ENCODE assay signal across 9 mouse cellular contexts in genomic region chr8:110002953-110003352, GRCm38 (mm10). TPM values are rescaled to one million over a fixed set of nuclear protein-coding genes. Genes with fewer than 3 reads are reported as not detected.
DNase-seq lines count a peak whose midpoint lies in the region; ATAC-seq lines count a peak whose summit lies in the region.
"Had no signal": no experiment of that assay in that cellular context is flagged by ENCODE, and none has a peak within 500 bp of the region (broad histone marks: within the 10 kb centered on the region; RNA-seq: fewer than 3 reads in every experiment).

No protein-coding gene starts in this region.

- H3K27ac ChIP-seq in kidney, embryonic 16.5 days (ENCODE audit: low read length) = no peak overlapping the region
- H3K27ac ChIP-seq in midbrain, embryonic 11.5 days (ENCODE audit: low read depth, low read length) = no peak overlapping the region
- H3K27ac ChIP-seq: lung, embryonic 15.5 days had no signal

- no peaks in the 10 kb centered on the region for H3K4me1 ChIP-seq in kidney, embryonic 16.5 days (ENCODE audit: insufficient read depth, low read length)
- no peaks in the 10 kb centered on the region for H3K4me1 ChIP-seq in midbrain, embryonic 11.5 days (ENCODE audit: control insufficient read depth, insufficient read depth, low read length)
- H3K4me1 ChIP-seq: lung, embryonic 15.5 days had no signal

- no peak for ATAC-seq in kidney, embryonic 16.5 days (ENCODE audit: low FRiP score, low TSS enrichment)
- no peak for ATAC-seq in midbrain, embryonic 11.5 days (ENCODE audit: low FRiP score)

- 40% methylated on average over 9 of the region's 9 CpGs for whole genome bisulfite sequencing in kidney, embryonic 16.5 days
- WGBS in midbrain, embryonic 11.5 days = 40% methylated on average over 9 of the region's 9 CpGs

- peak; percentile 19 for DNase-seq in kidney, postnatal 10 days
- DNase-seq in ES-CJ7 (ENCODE audit: low read depth, low spot score) = peak; percentile 79
- DNase-seq in c-Kit-negative CD71-positive TER-119-positive erythroid progenitor cells, embryonic 14.5 days (ENCODE audit: low read depth, low spot score) = peak; percentile 34
- peak; percentile 59 for DNase-seq in lung, postnatal 36 days
- no peak for DNase-seq in heart, adult 18-20 months
- DNase-seq in ovary, adult 18-20 months (ENCODE audit: low spot score) = no peak
- no peak for DNase-seq in midbrain, embryonic 11.5 days (ENCODE audit: low spot score, missing footprints)

- no peaks in the 10 kb centered on the region for H3K36me3 ChIP-seq in kidney, embryonic 16.5 days (ENCODE audit: insufficient read depth, low read length)
- no peaks in the 10 kb centered on the region for H3K36me3 ChIP-seq in midbrain, embryonic 11.5 days (ENCODE audit: control insufficient read depth, insufficient read depth, low read length)
- H3K36me3 ChIP-seq: lung, embryonic 15.5 days had no signal

- no peak overlapping the region for H3K9ac ChIP-seq in kidney, embryonic 16.5 days (replicated peaks; ENCODE audit: low read length)
- no peak overlapping the region for H3K9ac ChIP-seq in midbrain, embryonic 11.5 days (ENCODE audit: low read length)
- H3K9ac ChIP-seq: lung, embryonic 15.5 days had no signal

- no peak overlapping the region for H3K4me2 ChIP-seq in kidney, embryonic 16.5 days (replicated peaks; ENCODE audit: low read depth, low read length)
- no peak overlapping the region for H3K4me2 ChIP-seq in midbrain, embryonic 11.5 days
- H3K4me2 ChIP-seq: lung, embryonic 15.5 days had no signal

- H3K9me3 ChIP-seq in kidney, embryonic 16.5 days (ENCODE audit: low read length) = no peaks in the 10 kb centered on the region
- no peaks in the 10 kb centered on the region for H3K9me3 ChIP-seq in midbrain, embryonic 11.5 days (ENCODE audit: control insufficient read depth, low read length)
- H3K9me3 ChIP-seq: lung, embryonic 15.5 days had no signal

- no peaks in the 10 kb centered on the region for H3K27me3 ChIP-seq in kidney, embryonic 16.5 days (ENCODE audit: insufficient read depth, low read length)
- no peaks in the 10 kb centered on the region for H3K27me3 ChIP-seq in midbrain, embryonic 11.5 days (ENCODE audit: control insufficient read depth, insufficient read depth, low read length)
- H3K27me3 ChIP-seq: lung, embryonic 15.5 days had no signal

- H3K4me3 ChIP-seq in kidney, embryonic 16.5 days (ENCODE audit: low read length) = no peak overlapping the region
- no peak overlapping the region for H3K4me3 ChIP-seq in midbrain, embryonic 11.5 days (ENCODE audit: low read depth, low read length)
- H3K4me3 ChIP-seq: lung, embryonic 15.5 days had no signal

RNA-seq across cellular contexts. Expression of gene Tat, which starts 12.7 kb away (rescaled TPM):
- polyA plus RNA-seq in kidney, embryonic 16.5 days (2015; fragmentation: Nextera tagmentation; extraction: Ambion mirVana) = not detected in 2 replicates
- total RNA-seq in heart, adult 18-20 months (2021) = 1 to 10 TPM in 1 of 2 experiments, under 1 TPM in 1; 0.50 to 3.6 TPM
- polyA plus RNA-seq in midbrain, embryonic 11.5 days (2014; fragmentation: Nextera tagmentation; extraction: Ambion mirVana) = not detected in 2 replicates
- polyA plus RNA-seq: lung, embryonic 15.5 days had no signal

RNA-seq across cellular contexts. Expression of gene Chst4, which starts 36.6 kb away (rescaled TPM):
- 0.32 TPM in 1 of 2 replicates, not detected in the other for polyA plus RNA-seq in kidney, embryonic 16.5 days (2015; fragmentation: Nextera tagmentation; extraction: Ambion mirVana)
- total RNA-seq in heart, adult 18-20 months (2021) = 1 to 10 TPM; 1.7 to 5.4 TPM
- not detected in 2 replicates for polyA plus RNA-seq in midbrain, embryonic 11.5 days (2014; fragmentation: Nextera tagmentation; extraction: Ambion mirVana)

RNA-seq across cellular contexts. Expression of gene Marveld3, which starts 41.0 kb away (rescaled TPM):
- polyA plus RNA-seq in kidney, embryonic 16.5 days (2015; fragmentation: Nextera tagmentation; extraction: Ambion mirVana) = 3.9 and 4.0 TPM in 2 replicates
- total RNA-seq in heart, adult 18-20 months (2021) = under 1 TPM in 1 of 2 experiments, not detected in 1; 0.46 TPM
- polyA plus RNA-seq in midbrain, embryonic 11.5 days (2014; fragmentation: Nextera tagmentation; extraction: Ambion mirVana) = 0.25 and 0.37 TPM in 2 replicates

Comparison
In these comparisons a context has a peak if more than half of its experiments do, and no peak if none do; other contexts are left out.
1. DNase-seq: peak in kidney, postnatal 10 days (single experiment), ES-CJ7 (single experiment), c-Kit-negative CD71-positive TER-119-positive erythroid progenitor cells, embryonic 14.5 days (single experiment) and lung, postnatal 36 days (single experiment); none in heart, adult 18-20 months (0 of 2), ovary, adult 18-20 months (single experiment) and midbrain, embryonic 11.5 days (single experiment).